Mouse (Mus musculus): ENCODE data around the gene Tmem185a.
"Not testable (repeated sequence)": the region's sequence is repeated elsewhere in the genome, so short reads cannot be mapped to it uniquely, and the experiment has no call there.

GRCm38 (mm10) chrX:70514413-70514812 lies 37.4 kb upstream of the Tmem185a start:
- not testable (repeated sequence) for TF ChIP-seq CTCF (IDR thresholded peaks at IDR 0.05; ENCODE audit: control insufficient read depth, insufficient read depth, insufficient read length); MYOG (IDR thresholded peaks at IDR 0.05; ENCODE audit: control insufficient read depth, extremely low read depth, insufficient read length)

Measured in C2C12 (cell line).